Mouse (Mus musculus) lung, embryonic 16.5 days (tissue): ENCODE results near the gene Fbxl20. TPM values are rescaled to one million over a fixed set of nuclear protein-coding genes. Genes with fewer than 3 reads are reported as not detected.

Source experiments
- ATAC-seq: fragments of 200-750 bp; cut with Nextera tagmentation; 2 replicates; pipeline ENCODE4 v1.8.0; 2017; ENCODE audit warnings: low read depth, mild to moderate bottlenecking, moderate library complexity
- H3K27ac ChIP-seq: fragments of 300-500 bp; sonication (generic); 2 replicates; pipeline ENCODE4 v1.5.1; 2014; ENCODE audit warnings: mild to moderate bottlenecking, control low read depth, low read length
- H3K27me3 ChIP-seq: fragments of 300-500 bp; sonication (generic); 2 replicates; pipeline ENCODE4 v1.6.1; 2014; ENCODE audit warnings: low read depth, low read length, mixed read lengths; ENCODE audit not compliant: control insufficient read depth, insufficient read depth
- H3K36me3 ChIP-seq: fragments of 300-500 bp; sonication (generic); 2 replicates; pipeline ENCODE4 v1.6.1; 2014; ENCODE audit warnings: low read length; ENCODE audit not compliant: control insufficient read depth, insufficient read depth
- H3K4me1 ChIP-seq: fragments of 300-500 bp; sonication (generic); replicated peaks from 2 replicates; pipeline ENCODE4 v1.6.1; 2014; ENCODE audit warnings: low read length, mixed read lengths; ENCODE audit not compliant: control insufficient read depth, insufficient read depth
- H3K4me2 ChIP-seq: fragments of 300-500 bp; sonication (generic); 2 replicates; pipeline ENCODE4 v1.6.1; 2014; ENCODE audit warnings: low read depth, low read length, control low read depth
- H3K4me3 ChIP-seq: fragments of 300-500 bp; sonication (generic); 2 replicates; pipeline ENCODE4 v1.5.1; 2014; ENCODE audit warnings: mild to moderate bottlenecking, low read length, control low read depth
- H3K9ac ChIP-seq: fragments of 300-500 bp; sonication (generic); 2 replicates; pipeline ENCODE4 v1.6.1; 2014; ENCODE audit warnings: low read length, control low read depth
- H3K9me3 ChIP-seq: fragments of 300-500 bp; sonication (generic); 2 replicates; pipeline ENCODE4 v1.6.1; 2016; ENCODE audit warnings: low read length; ENCODE audit not compliant: control insufficient read depth
- WGBS: fragments of 180-500 bp; shearing (Covaris S2); extraction: QIAGEN DNeasy Blood & Tissue Kit; methylation state at CpG from one replicate; pipeline ENCODE4 v1.1.7; 2014; 5-methylcytosine and 5-hydroxymethylcytosine counted together
- polyA plus RNA-seq: library from polyadenylated mRNA; unstranded; fragments of >200 nt; fragmentation: Nextera tagmentation; extraction: Ambion mirVana; gene quantifications from 2 replicates; pipeline ENCODE4 v1.2.1, GENCODE M21; 2015

Gene Fbxl20
- polyA plus RNA-seq, 1 experiment from 2014 or later: 13.9 TPM

DNA sequence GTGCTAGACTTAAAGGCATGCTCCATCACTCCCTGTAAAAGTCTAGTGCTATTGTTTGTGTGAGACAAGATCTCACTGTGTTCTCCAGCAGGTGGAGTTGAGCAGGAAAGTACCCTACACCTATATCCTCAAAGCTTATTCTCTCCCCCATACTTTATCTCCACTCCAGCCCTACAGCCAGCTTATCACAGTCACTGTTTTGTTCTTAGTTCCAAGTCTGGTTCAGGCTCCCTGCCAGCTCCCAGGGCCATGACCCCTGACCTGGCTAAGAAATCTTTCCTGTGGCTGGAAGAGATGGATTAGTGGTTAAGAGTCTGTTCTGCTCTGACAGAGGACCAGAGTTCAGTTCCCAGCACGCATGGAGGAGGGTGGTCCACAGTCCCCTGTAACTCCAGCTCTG lies 103.7 kb downstream of the Fbxl20 start:
- H3K4me2 ChIP-seq: no peak overlapping the region
- no peaks in the 10 kb centered on the region for H3K9me3 ChIP-seq
- no peak overlapping the region for H3K9ac ChIP-seq
- H3K27me3 ChIP-seq: peaks cover 17% of the 10 kb centered on the region
- H3K4me3 ChIP-seq: no peak overlapping the region
- peaks cover 8% of the 10 kb centered on the region; the same call in 1 of the 2 replicates for H3K4me1 ChIP-seq
- no peaks in the 10 kb centered on the region for H3K36me3 ChIP-seq
- no peak for ATAC-seq
- 57% methylated on average over 1 of the region's 1 CpGs for WGBS
- no peak overlapping the region for H3K27ac ChIP-seq

DNA sequence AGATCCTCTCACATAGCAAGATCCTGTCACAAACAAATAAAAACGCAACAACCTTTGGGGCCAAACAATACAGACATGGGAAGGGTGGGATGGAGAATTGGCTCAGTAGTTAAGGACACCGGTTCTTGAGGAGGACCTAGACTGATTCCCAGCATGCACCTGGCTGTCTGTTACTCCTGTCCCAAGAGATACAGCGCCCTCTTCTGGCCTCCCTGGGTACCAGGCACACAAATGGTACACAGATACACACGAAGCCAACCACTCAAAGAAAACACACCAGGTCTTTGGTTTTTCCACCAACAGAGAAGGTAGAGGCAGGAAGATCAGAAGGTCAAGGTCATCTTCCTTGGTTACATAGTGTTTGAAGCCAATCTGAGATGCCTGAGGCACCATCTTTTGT lies 104.6 kb downstream of the Fbxl20 start:
- no peaks in the 10 kb centered on the region for H3K36me3 ChIP-seq
- H3K9ac ChIP-seq: no peak overlapping the region
- H3K4me1 ChIP-seq: peaks cover 8% of the 10 kb centered on the region; the same call in 1 of the 2 replicates
- H3K27ac ChIP-seq: no peak overlapping the region
- no peaks in the 10 kb centered on the region for H3K9me3 ChIP-seq
- peaks cover 9% of the 10 kb centered on the region for H3K27me3 ChIP-seq
- H3K4me2 ChIP-seq: no peak overlapping the region
- ATAC-seq: no peak
- H3K4me3 ChIP-seq: no peak overlapping the region
- 60% methylated on average over 4 of the region's 4 CpGs for WGBS

DNA sequence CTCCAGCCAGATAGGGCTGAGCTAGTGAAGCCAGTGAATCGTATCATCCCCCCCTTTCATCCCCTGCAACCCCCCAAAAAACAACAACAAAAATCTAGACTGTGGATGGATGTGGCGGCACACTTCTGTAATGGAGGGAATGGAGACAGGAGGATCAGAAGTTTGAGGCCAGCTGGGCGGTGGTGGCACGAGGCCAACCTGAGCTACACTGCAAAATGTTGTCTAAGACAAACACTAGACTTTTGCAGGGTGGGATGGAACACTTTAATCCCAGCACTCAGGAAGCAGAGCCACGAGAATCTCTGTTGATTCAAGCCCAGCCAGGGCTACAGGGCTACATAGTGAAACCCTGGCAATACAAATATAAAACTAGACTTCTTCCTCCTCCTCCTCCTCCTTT lies 106.1 kb downstream of the Fbxl20 start:
- H3K9me3 ChIP-seq: no peaks in the 10 kb centered on the region
- H3K4me1 ChIP-seq: peaks cover 8% of the 10 kb centered on the region; the same call in 1 of the 2 replicates
- 0 out of 2 replicates have a peak overlapping the region, but pooled peaks have one; percentile 21 for H3K9ac ChIP-seq
- no peak for ATAC-seq
- H3K36me3 ChIP-seq: no peaks in the 10 kb centered on the region
- no peaks in the 10 kb centered on the region for H3K27me3 ChIP-seq
- no peak overlapping the region for H3K27ac ChIP-seq
- peak overlapping the region; percentile 28; the same call in 1 of the 2 replicates for H3K4me2 ChIP-seq
- H3K4me3 ChIP-seq: no peak overlapping the region
- 41% methylated on average over 5 of the region's 5 CpGs for WGBS

DNA sequence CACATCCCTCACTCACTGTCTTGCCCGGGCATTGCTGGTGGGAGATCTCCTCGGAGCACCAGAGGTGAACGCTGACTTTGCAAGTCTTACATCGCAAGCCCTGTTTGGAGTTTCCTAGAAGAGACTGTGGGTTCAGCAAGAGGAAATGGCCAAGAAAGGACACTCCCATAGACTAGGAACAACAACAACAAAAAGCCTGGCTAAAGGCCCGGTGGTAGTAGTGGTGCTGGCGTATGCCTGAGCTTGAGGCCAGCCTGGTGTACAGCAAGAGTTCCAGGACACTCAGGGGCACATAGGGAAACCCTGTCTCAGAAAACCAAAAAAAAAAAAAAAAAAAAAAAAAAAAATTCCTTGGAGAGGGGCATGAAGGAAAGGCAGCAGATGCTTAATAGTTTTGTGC lies 107.5 kb downstream of the Fbxl20 start:
- peaks cover 8% of the 10 kb centered on the region; the same call in 1 of the 2 replicates for H3K4me1 ChIP-seq
- no peak overlapping the region for H3K9ac ChIP-seq
- H3K9me3 ChIP-seq: no peaks in the 10 kb centered on the region
- no peak for ATAC-seq
- no peak overlapping the region for H3K27ac ChIP-seq
- no peaks in the 10 kb centered on the region for H3K36me3 ChIP-seq
- WGBS: 73% methylated on average over 6 of the region's 6 CpGs
- no peak overlapping the region for H3K4me2 ChIP-seq
- H3K27me3 ChIP-seq: no peaks in the 10 kb centered on the region
- no peak overlapping the region for H3K4me3 ChIP-seq

DNA sequence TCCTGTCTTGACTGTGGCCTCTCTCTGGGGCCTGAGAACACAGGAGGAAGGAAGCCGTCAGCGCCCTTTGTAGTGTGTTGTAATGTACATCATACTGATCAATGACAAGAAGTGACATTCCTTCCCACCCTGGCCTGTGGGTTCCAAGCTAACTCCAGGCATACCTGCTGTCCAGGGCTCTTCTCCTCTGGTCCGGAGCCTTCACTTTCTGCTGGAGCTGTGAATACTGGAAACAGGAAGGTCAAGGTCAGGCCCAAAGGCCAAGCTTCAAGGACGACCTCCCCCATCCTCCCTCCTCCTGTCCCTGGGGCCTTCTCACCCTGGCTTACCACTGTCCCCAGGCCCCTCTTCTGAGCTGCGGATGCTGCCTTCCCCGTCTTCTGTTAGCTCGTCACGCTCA lies 109.2 kb downstream of the Fbxl20 start:
- no peak for ATAC-seq
- H3K36me3 ChIP-seq: no peaks in the 10 kb centered on the region
- WGBS: 68% methylated on average over 8 of the region's 8 CpGs
- no peak overlapping the region for H3K27ac ChIP-seq
- H3K9ac ChIP-seq: no peak overlapping the region
- H3K9me3 ChIP-seq: no peaks in the 10 kb centered on the region
- H3K4me1 ChIP-seq: peaks cover 11% of the 10 kb centered on the region
- no peak overlapping the region for H3K4me2 ChIP-seq
- H3K27me3 ChIP-seq: peaks cover 12% of the 10 kb centered on the region
- H3K4me3 ChIP-seq: no peak overlapping the region

DNA sequence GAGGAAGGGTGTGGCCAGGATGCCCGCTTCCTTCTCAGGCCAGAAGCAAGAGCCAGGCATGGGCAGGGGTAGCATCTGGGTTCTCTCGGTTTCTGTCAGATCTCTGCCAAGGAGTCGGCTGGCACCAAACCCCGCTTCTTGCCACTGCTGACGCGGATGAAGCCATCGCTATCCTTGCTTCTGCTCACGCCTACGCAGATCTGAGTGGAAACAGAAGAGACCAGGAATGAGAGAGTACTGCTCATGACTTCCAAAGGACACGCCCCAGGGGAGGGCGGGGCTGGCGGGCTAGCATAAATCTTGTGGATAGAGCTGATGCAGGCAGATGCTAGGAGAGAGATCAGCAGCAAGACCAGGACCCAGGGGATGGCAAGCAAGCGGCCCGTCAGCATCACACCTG lies 112.3 kb downstream of the Fbxl20 start:
- no peaks in the 10 kb centered on the region for H3K36me3 ChIP-seq
- H3K27ac ChIP-seq: no peak overlapping the region
- no peak overlapping the region for H3K4me3 ChIP-seq
- no peaks in the 10 kb centered on the region for H3K9me3 ChIP-seq
- no peak overlapping the region for H3K9ac ChIP-seq
- no peak for ATAC-seq
- 48% methylated on average over 14 of the region's 14 CpGs for WGBS
- peaks cover 17% of the 10 kb centered on the region for H3K27me3 ChIP-seq
- H3K4me2 ChIP-seq: no peak overlapping the region
- peaks cover 7% of the 10 kb centered on the region for H3K4me1 ChIP-seq

DNA sequence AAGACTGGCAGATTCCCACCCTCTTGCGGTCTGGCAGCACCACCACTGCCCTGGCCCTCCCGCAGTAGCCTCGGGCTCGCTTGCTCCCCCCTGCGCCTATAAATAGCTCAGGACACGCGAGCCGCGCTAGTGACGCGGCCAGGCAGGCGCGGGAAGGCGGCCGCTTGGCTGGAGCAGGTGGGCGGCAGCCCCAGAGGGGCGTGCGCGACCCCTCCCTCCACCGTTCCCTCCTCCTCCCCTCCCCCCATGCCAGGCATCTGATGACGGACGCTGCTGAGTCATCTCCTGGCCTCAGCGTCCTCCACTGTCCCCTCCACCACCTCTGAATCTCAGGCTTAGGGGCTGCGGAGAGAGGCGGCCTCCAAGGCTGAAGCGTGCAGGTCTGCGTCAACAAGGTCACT lies 114.2 kb downstream of the Fbxl20 start:
- H3K36me3 ChIP-seq: peaks cover 2% of the 10 kb centered on the region
- peak overlapping the region; percentile 52 for H3K9ac ChIP-seq
- no peak overlapping the region for H3K27ac ChIP-seq
- peaks cover 17% of the 10 kb centered on the region for H3K27me3 ChIP-seq
- peak; percentile 48 for ATAC-seq
- under 1% methylated on average over 27 of the region's 27 CpGs for WGBS
- peaks cover 7% of the 10 kb centered on the region for H3K4me1 ChIP-seq
- H3K9me3 ChIP-seq: no peaks in the 10 kb centered on the region
- peak overlapping the region; percentile 61 for H3K4me2 ChIP-seq
- H3K4me3 ChIP-seq: peak overlapping the region; percentile 40

DNA sequence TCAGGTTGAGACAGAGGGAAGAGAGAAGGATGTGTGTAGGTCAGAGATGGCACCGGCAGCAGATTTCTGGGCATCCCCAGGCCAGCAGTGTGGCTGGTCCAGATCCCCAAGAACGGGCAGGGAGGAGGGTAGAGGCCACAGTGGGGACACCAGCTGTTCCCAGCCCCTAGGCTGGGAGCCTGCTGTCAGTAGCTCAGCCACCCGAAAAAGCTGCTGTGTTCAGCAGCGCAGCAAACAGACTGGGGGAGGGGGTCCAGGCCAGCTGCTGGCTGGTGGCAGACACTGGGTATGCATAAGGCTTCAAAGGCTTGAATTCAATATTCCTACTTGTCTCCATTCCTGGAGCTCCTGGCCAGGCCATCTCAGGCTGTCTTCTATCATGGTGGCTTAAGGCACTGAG lies 115.4 kb downstream of the Fbxl20 start:
- H3K36me3 ChIP-seq: peaks cover 13% of the 10 kb centered on the region
- no peak overlapping the region for H3K4me3 ChIP-seq
- H3K4me1 ChIP-seq: peaks cover 7% of the 10 kb centered on the region
- no peak overlapping the region for H3K27ac ChIP-seq
- peaks cover 17% of the 10 kb centered on the region for H3K27me3 ChIP-seq
- peak; percentile 46; the same call in 1 of the 2 replicates for ATAC-seq
- 42% methylated on average over 4 of the region's 4 CpGs for WGBS
- no peak overlapping the region for H3K9ac ChIP-seq
- no peaks in the 10 kb centered on the region for H3K9me3 ChIP-seq
- H3K4me2 ChIP-seq: no peak overlapping the region

DNA sequence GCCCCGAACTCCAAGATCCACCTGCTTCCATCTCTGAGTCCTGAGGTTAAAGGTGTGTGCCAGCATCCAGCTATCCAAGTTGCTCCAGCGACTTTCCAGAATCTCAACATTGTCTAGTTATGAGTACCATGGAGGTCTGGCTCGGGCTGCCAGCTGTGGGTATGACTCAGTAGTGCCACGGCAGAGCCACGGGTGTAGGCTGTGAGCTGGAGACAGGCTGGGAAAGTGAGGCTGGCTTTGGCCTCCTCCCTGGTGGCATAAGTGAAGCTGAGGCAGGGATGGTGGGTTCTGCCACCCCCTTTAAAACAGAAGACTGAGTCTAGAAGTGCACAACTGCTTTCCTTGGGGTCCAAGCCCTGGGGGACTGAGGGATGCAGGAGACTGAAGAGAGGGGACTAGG lies 116.1 kb downstream of the Fbxl20 start:
- 77% methylated on average over 5 of the region's 5 CpGs for WGBS
- H3K9ac ChIP-seq: no peak overlapping the region
- peaks cover 21% of the 10 kb centered on the region for H3K36me3 ChIP-seq
- peaks cover 17% of the 10 kb centered on the region for H3K27me3 ChIP-seq
- H3K4me3 ChIP-seq: no peak overlapping the region
- no peak overlapping the region for H3K4me2 ChIP-seq
- no peak overlapping the region for H3K27ac ChIP-seq
- H3K4me1 ChIP-seq: peaks cover 7% of the 10 kb centered on the region
- no peak for ATAC-seq
- no peaks in the 10 kb centered on the region for H3K9me3 ChIP-seq
